Mouse (Mus musculus) hindbrain, embryonic 13.5 days (tissue): ENCODE data around the gene Dmac2. TPM values are rescaled to one million over a fixed set of nuclear protein-coding genes. Genes with fewer than 3 reads are reported as not detected.
A peak's percentile ranks its signal among the peaks of the same experiment; 100 is the strongest.
"Not testable (repeated sequence)": the region's sequence is repeated elsewhere in the genome, so short reads cannot be mapped to it uniquely, and the experiment has no call there.

ENCODE experiments used
- ATAC-seq: fragments of 200-750 bp; cut with Nextera tagmentation; 2 replicates; pipeline ENCODE4 v1.8.0; 2017; ENCODE audit warnings: moderate TSS enrichment; ENCODE audit not compliant: low FRiP score
- H3K27ac ChIP-seq: fragments of 300-500 bp; sonication (generic); 2 replicates; pipeline ENCODE4 v1.5.1; 2015; ENCODE audit warnings: inconsistent platforms, mild to moderate bottlenecking, moderate library complexity
- H3K27me3 ChIP-seq: fragments of 300-500 bp; sonication (generic); 2 replicates; pipeline ENCODE4 v1.6.1; 2015; ENCODE audit warnings: mild to moderate bottlenecking, inconsistent platforms
- H3K36me3 ChIP-seq: fragments of 300-500 bp; sonication (generic); 2 replicates; pipeline ENCODE4 v1.6.1; 2015; ENCODE audit warnings: mild to moderate bottlenecking, inconsistent platforms
- H3K4me1 ChIP-seq: fragments of 300-500 bp; sonication (generic); replicated peaks from 2 replicates; pipeline ENCODE4 v1.6.1; 2015; ENCODE audit warnings: inconsistent platforms
- H3K4me2 ChIP-seq: fragments of 300-500 bp; sonication (generic); 2 replicates; pipeline ENCODE4 v1.6.1; 2015; ENCODE audit warnings: inconsistent platforms, mild to moderate bottlenecking, moderate library complexity
- H3K4me3 ChIP-seq: fragments of 300-500 bp; sonication (generic); 2 replicates; pipeline ENCODE4 v1.5.1; 2015; ENCODE audit warnings: mild to moderate bottlenecking, inconsistent platforms
- H3K9ac ChIP-seq: fragments of 300-500 bp; sonication (generic); 2 replicates; pipeline ENCODE4 v1.6.1; 2015; ENCODE audit warnings: mild to moderate bottlenecking, inconsistent platforms
- H3K9me3 ChIP-seq: fragments of 300-500 bp; sonication (generic); 2 replicates; pipeline ENCODE4 v1.6.1; 2016; ENCODE audit warnings: inconsistent platforms
- WGBS: fragments of 180-500 bp; shearing (Covaris S2); methylation state at CpG from one replicate; pipeline ENCODE4 v1.1.7; 2015; 5-methylcytosine and 5-hydroxymethylcytosine counted together
- polyA plus RNA-seq: library from polyadenylated mRNA; unstranded; fragments of >200 nt; fragmentation: Nextera tagmentation; extraction: Ambion mirVana; gene quantifications from 2 replicates; pipeline ENCODE4 v1.2.1, GENCODE M21; 2015

Dmac2 gene
- polyA plus RNA-seq, result 35.8 and 42.6 TPM in 2 replicates

DNA sequence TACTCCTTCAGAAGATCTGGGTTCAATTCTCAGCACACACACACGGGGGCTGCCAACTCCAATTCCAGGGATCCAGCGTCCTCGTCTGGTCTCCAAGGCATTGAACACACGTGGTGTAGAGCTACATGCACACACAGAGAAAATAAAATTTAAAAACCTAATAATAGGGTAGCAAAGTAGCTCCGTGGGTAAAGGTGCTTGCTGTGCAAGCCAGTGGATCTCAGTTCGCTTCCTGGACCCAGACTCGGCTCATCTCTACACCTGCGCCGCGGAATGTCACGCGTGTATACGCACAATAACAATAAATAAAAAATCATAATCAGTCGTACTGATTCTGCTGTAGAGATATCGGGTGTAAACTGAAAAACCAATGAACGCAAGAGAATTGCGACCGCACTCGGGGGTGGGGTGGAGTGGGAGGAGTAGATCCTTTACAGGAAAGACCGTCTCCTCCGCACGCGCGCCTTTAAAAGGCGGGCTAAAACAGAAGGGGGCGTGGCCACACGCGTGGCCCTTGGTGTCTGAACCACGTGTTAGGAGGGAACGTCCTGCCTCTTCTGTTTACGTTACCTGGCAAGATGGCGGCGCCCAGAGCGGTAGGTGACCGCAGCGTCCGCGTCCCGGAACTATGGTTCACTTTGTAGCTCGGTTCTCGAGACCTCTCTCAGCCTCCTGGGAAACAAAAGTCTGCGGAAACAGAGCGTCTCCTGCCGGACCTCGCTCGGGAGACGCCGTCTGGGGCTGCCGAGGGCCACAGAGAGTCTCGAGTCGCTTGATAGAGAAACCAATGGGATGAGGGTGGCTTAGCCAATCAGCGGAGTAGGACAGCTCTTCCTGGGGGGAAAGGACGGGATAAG lies at the start of gene Dmac2:
TSS of gene Dmac2 (plus strand) at position 550 of the 857 bp plus-strand sequence.
- H3K4me3 ChIP-seq, result peak within 1 kb of the TSS; percentile 62
- peak within 1 kb of the TSS; percentile 60 for H3K27ac ChIP-seq
- H3K27me3 ChIP-seq, result peaks cover 6% of the 10 kb centered on the region; the same call in 1 of the 2 replicates
- H3K9ac ChIP-seq, result peak within 1 kb of the TSS; percentile 65
- H3K4me2 ChIP-seq, result peak within 1 kb of the TSS; percentile 59
- no peaks in the 10 kb centered on the region for H3K9me3 ChIP-seq
- peaks cover 7% of the 10 kb centered on the region for H3K4me1 ChIP-seq
- peaks cover 32% of the 10 kb centered on the region for H3K36me3 ChIP-seq
- ATAC-seq, result peak; percentile 95
- 2% methylated on average over 53 of the region's 53 CpGs for WGBS

GRCm38 (mm10) chr7:25573806-25574205 lies 45.4 kb upstream of the Dmac2 start:
- not testable (repeated sequence) for H3K9ac ChIP-seq, H3K4me1 ChIP-seq, H3K36me3 ChIP-seq, H3K27ac ChIP-seq, ATAC-seq, H3K4me3 ChIP-seq, H3K9me3 ChIP-seq, H3K27me3 ChIP-seq, H3K4me2 ChIP-seq
- WGBS, result 83% methylated on average over 5 of the region's 5 CpGs

DNA sequence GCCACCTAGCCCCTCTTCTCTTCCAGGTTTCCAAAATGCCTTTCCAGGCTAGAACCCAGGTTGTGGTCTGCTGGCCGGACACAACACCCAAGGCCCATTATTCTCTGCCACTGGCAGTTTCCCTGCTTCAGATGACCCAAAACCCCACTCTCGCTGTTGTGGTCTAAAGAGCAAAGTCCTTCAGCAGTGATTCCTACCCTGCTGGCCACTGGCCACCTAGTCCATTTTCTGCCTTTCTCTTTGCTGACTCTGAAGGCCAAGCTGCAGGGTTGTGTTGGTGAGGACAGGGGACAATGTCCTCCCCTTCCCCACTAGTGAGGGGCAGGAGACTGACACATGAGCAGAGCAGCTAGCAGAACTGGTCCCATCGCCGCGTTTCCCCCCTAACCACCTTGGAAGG lies 44.1 kb upstream of the Dmac2 start:
- WGBS, result 80% methylated on average over 5 of the region's 5 CpGs
- H3K27me3 ChIP-seq, result 0 out of 2 replicates have a peak, but pooled peaks cover 2% of the 10 kb centered on the region
- no peaks in the 10 kb centered on the region for H3K4me1 ChIP-seq
- ATAC-seq, result no peak
- H3K9ac ChIP-seq, result no peak overlapping the region
- no peak overlapping the region for H3K27ac ChIP-seq
- no peaks in the 10 kb centered on the region for H3K36me3 ChIP-seq
- no peaks in the 10 kb centered on the region for H3K9me3 ChIP-seq
- no peak overlapping the region for H3K4me2 ChIP-seq
- H3K4me3 ChIP-seq, result no peak overlapping the region

GRCm38 (mm10) chr7:25575870-25576269 lies 43.3 kb upstream of the Dmac2 start:
- H3K36me3 ChIP-seq, result no peaks in the 10 kb centered on the region
- no peaks in the 10 kb centered on the region for H3K9me3 ChIP-seq
- no peak overlapping the region for H3K27ac ChIP-seq
- H3K4me2 ChIP-seq, result no peak overlapping the region
- H3K4me1 ChIP-seq, result no peaks in the 10 kb centered on the region
- no peak for ATAC-seq
- H3K4me3 ChIP-seq, result no peak overlapping the region
- 18% methylated on average over 8 of the region's 8 CpGs for WGBS
- no peak overlapping the region for H3K9ac ChIP-seq
- 0 out of 2 replicates have a peak, but pooled peaks cover 2% of the 10 kb centered on the region for H3K27me3 ChIP-seq

DNA sequence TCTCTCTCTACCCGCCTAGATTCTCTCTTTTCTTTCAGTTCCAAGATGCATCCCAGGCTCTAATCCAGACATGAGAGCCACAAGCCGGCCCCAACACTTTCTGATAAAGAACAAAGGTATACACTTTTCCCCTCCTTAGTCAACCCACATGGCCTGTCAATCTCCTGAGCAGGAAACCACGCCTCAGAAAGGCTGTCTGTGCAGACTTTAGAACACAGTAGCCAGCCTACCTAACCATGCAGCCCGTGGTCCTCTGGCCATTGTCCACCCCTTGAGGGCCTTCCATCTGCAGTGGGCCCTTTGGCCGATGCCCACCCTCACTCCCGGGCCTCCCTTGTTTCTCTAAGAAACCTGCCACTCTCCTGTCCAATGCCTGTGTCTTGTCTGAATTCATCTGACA lies 42.9 kb upstream of the Dmac2 start:
- not testable (repeated sequence) for H3K4me3 ChIP-seq, H3K9me3 ChIP-seq, ATAC-seq, H3K27me3 ChIP-seq, H3K4me1 ChIP-seq, H3K4me2 ChIP-seq, H3K36me3 ChIP-seq, H3K27ac ChIP-seq, H3K9ac ChIP-seq
- 49% methylated on average over 6 of the region's 6 CpGs for WGBS

DNA sequence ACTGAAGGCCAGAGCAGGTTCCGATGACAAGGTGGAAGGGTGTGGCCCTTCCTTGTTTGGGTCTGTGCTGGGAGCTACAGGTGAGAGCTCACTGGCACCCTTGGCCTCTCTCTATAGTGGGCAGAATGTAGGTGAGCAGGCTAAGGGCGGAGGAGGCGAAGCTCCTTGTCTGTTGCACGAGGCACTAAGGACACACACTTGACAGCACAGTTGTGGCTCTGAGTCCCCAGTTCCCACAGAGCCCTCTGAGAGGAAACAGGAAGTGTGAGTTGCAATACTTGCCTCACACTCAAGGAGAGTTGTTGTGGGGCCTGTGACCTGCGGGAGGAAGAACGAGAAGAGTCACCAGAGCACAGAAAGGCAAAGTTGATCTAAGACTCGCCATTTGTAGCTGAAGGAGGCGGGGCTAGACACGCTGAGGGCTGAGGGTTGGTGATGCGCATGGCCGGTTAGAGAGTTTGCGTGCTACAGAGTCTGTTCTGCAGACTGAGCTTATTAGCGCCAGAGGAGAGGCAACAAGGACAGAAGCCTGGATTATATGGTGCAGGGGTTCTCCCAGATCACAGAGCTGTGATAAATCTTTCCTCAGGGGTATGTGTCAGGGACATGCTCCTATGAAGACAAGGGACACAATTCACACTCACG lies 42.3 kb upstream of the Dmac2 start:
- WGBS, result 72% methylated on average over 14 of the region's 14 CpGs
- not testable (repeated sequence) for ATAC-seq, H3K4me3 ChIP-seq, H3K4me1 ChIP-seq, H3K9me3 ChIP-seq, H3K9ac ChIP-seq, H3K27ac ChIP-seq, H3K4me2 ChIP-seq, H3K27me3 ChIP-seq, H3K36me3 ChIP-seq

GRCm38 (mm10) chr7:25579441-25579840 lies 39.8 kb upstream of the Dmac2 start:
- Histone ChIP-seq H3K27me3 (0 out of 2 replicates have a peak, but pooled peaks cover 2% of the 10 kb centered on the region), H3K4me1 (no peaks in the 10 kb centered on the region), H3K36me3 (no peaks in the 10 kb centered on the region), H3K4me2 (no peak overlapping the region), H3K9ac (no peak overlapping the region), H3K4me3 (no peak overlapping the region), H3K27ac (no peak overlapping the region), H3K9me3 (no peaks in the 10 kb centered on the region)
- ATAC-seq, result no peak
- WGBS, result 91% methylated on average over 10 of the region's 10 CpGs

DNA sequence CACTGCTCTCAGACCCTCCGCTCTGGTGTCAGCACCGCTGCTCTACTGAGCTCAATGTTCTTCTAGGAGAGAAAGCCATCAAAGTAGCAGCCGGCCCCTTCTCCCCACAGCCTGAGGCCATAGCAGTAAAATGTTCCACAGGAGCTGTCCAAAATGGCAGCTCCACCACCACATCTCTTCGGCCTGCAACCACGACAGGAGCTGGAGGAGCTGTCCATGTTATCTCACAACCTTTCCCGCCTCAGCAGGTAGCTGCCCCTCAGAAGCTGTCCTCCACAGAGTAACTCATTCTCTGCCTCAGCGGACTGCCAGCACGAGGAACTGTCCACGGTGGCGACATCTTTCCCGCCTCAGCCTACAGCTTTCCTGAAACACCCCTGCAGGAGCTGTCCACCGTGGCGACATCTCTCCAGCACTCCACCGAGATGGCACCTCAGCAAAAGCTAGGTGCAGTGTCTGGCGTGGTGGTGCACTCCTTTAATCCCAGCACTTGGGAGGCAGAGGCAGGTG lies 36.9 kb upstream of the Dmac2 start:
- 91% methylated on average over 15 of the region's 15 CpGs for WGBS
- no peak overlapping the region for H3K9ac ChIP-seq
- no peaks in the 10 kb centered on the region for H3K36me3 ChIP-seq
- no peak overlapping the region for H3K4me3 ChIP-seq
- no peak overlapping the region for H3K27ac ChIP-seq
- 0 out of 2 replicates have a peak, but pooled peaks cover 2% of the 10 kb centered on the region for H3K27me3 ChIP-seq
- H3K4me1 ChIP-seq, result no peaks in the 10 kb centered on the region
- H3K9me3 ChIP-seq, result no peaks in the 10 kb centered on the region
- ATAC-seq, result no peak
- no peak overlapping the region for H3K4me2 ChIP-seq

DNA sequence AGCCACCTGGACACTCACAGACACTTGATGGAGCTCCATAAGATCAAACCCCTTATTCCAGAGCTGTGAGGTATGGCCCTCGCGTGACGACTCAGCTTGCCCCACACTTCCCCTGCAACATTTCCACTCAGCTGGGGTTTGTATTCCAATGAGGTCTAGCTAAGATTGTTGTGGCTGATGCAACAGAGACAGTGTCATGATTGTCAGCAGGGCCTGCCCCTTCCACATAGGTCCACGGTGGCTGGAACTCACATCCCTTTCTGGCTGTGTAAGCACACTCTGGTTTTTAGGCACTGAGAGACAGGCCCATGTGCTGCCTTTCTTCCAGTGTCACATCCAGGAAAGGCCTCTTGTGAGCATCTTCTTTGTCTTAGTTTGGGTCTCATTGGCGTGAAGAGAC lies 34.6 kb upstream of the Dmac2 start:
- Histone ChIP-seq H3K9ac (no peak overlapping the region), H3K27me3 (0 out of 2 replicates have a peak, but pooled peaks cover under 1% of the 10 kb centered on the region), H3K9me3 (no peaks in the 10 kb centered on the region), H3K4me2 (no peak overlapping the region), H3K4me3 (no peak overlapping the region), H3K4me1 (no peaks in the 10 kb centered on the region), H3K27ac (no peak overlapping the region), H3K36me3 (no peaks in the 10 kb centered on the region)
- no peak for ATAC-seq
- WGBS, result 88% methylated on average over 5 of the region's 5 CpGs

- H3K9me3 ChIP-seq, result no peaks in the 10 kb centered on the region
- H3K36me3 ChIP-seq, result no peaks in the 10 kb centered on the region
- no peak overlapping the region for H3K4me2 ChIP-seq
- H3K27me3 ChIP-seq, result no peaks in the 10 kb centered on the region
- no peak overlapping the region for H3K27ac ChIP-seq
- no peak for ATAC-seq
- no peak overlapping the region for H3K9ac ChIP-seq
- H3K4me1 ChIP-seq, result no peaks in the 10 kb centered on the region
- no peak overlapping the region for H3K4me3 ChIP-seq
- WGBS, result 84% methylated on average over 9 of the region's 9 CpGs
These were observed 33.6 kb upstream of the Dmac2 start for GRCm38 (mm10) chr7:25585351-25586204.

- no peaks in the 10 kb centered on the region for H3K9me3 ChIP-seq
- no peaks in the 10 kb centered on the region for H3K4me1 ChIP-seq
- ATAC-seq, result no peak
- H3K36me3 ChIP-seq, result no peaks in the 10 kb centered on the region
- 88% methylated on average over 2 of the region's 2 CpGs for WGBS
- H3K4me2 ChIP-seq, result no peak overlapping the region
- no peaks in the 10 kb centered on the region for H3K27me3 ChIP-seq
- no peak overlapping the region for H3K27ac ChIP-seq
- no peak overlapping the region for H3K9ac ChIP-seq
- no peak overlapping the region for H3K4me3 ChIP-seq
These were observed 28.0 kb upstream of the Dmac2 start for GRCm38 (mm10) chr7:25591226-25591625.

GRCm38 (mm10) chr7:25593859-25594258 lies 25.4 kb upstream of the Dmac2 start:
- Histone ChIP-seq H3K4me1 (no peaks in the 10 kb centered on the region), H3K4me3 (no peak overlapping the region), H3K9me3 (no peaks in the 10 kb centered on the region), H3K9ac (no peak overlapping the region), H3K27ac (no peak overlapping the region), H3K4me2 (no peak overlapping the region), H3K27me3 (no peaks in the 10 kb centered on the region), H3K36me3 (no peaks in the 10 kb centered on the region)
- 76% methylated on average over 3 of the region's 3 CpGs for WGBS
- ATAC-seq, result no peak
